ENCODE assay signal across 20 mouse cellular contexts in the genomic region with DNA sequence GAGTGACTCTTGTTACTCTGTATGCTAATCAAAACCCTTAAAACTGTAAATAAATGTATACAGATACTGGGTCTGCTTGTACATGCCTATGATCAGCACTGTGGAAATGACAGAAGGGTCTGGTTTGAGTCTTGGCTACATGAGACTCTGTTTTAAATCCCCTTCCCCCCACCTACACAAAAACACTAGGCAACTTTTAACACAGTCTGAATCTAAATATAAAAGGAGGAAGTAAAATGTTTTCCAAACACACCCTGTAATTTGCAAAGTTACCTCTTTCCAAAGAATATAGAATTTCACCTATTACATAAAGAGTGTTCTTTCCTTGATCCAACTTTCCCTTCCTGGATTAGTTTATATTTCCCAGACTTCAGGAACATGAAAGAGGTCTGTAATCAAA. TPM values are rescaled to one million over a fixed set of nuclear protein-coding genes. Genes with fewer than 3 reads are reported as not detected.
A peak's percentile ranks its signal among the peaks of the same experiment; 100 is the strongest.
DNase-seq lines count a peak whose midpoint lies in the region; ATAC-seq and TF ChIP-seq lines count a peak whose summit lies in the region.
"Had no signal": no experiment of that assay in that cellular context is flagged by ENCODE, and none has a peak within 500 bp of the region (broad histone marks: within the 10 kb centered on the region; RNA-seq: fewer than 3 reads in every experiment).

No protein-coding gene starts in this region.

- 0 out of 2 replicates have a peak overlapping the region, but pooled peaks have one; percentile 22 for H3K27ac ChIP-seq in hindbrain, embryonic 15.5 days (replicated peaks)
- H3K27ac ChIP-seq in hindbrain, embryonic 12.5 days, result no peak overlapping the region
- H3K27ac ChIP-seq in lung, postnatal 0 days (ENCODE audit: low read length), result no peak overlapping the region
- H3K27ac ChIP-seq in bone marrow, adult 2 months (ENCODE audit: control insufficient read depth, insufficient read depth, low read depth, low read length, poor library complexity), result peak overlapping the region; percentile 49; the same call in 1 of the 2 replicates
- H3K27ac ChIP-seq in embryonic facial prominence, embryonic 15.5 days (replicated peaks), result peak overlapping the region; percentile 68
- H3K27ac ChIP-seq: heart, adult 2 months had no signal

- no peak overlapping the region for H3K9ac ChIP-seq in hindbrain, embryonic 15.5 days
- H3K9ac ChIP-seq in hindbrain, embryonic 12.5 days, result no peak overlapping the region
- no peak overlapping the region for H3K9ac ChIP-seq in lung, postnatal 0 days (replicated peaks; ENCODE audit: low read depth)
- H3K9ac ChIP-seq in embryonic facial prominence, embryonic 15.5 days, result no peak overlapping the region

- TF ChIP-seq EP300 in lung, postnatal 0 days (IDR thresholded peaks at IDR 0.05), result 0 out of 2 replicates have a peak, but pooled peaks have one; percentile 11

- H3K4me3 ChIP-seq in hindbrain, embryonic 15.5 days, result no peak overlapping the region
- no peak overlapping the region for H3K4me3 ChIP-seq in hindbrain, embryonic 12.5 days
- H3K4me3 ChIP-seq in lung, postnatal 0 days (ENCODE audit: low read depth, low read length), result no peak overlapping the region
- no peak overlapping the region for H3K4me3 ChIP-seq in bone marrow, adult 2 months (replicated peaks; ENCODE audit: control insufficient read depth, low read depth, low read length)
- H3K4me3 ChIP-seq in embryonic facial prominence, embryonic 15.5 days (replicated peaks), result no peak overlapping the region
- H3K4me3 ChIP-seq: heart, adult 2 months; myocyte had no signal

- TF ChIP-seq POLR2A in bone marrow, adult 2 months (IDR thresholded peaks at IDR 0.05; ENCODE audit: borderline replicate concordance, control insufficient read depth, low read depth, low read length), result no peak

- no peak overlapping the region for H3K4me2 ChIP-seq in hindbrain, embryonic 15.5 days
- H3K4me2 ChIP-seq in hindbrain, embryonic 12.5 days (replicated peaks), result no peak overlapping the region
- H3K4me2 ChIP-seq in lung, postnatal 0 days (replicated peaks; ENCODE audit: low read depth, low read length), result no peak overlapping the region
- no peak overlapping the region for H3K4me2 ChIP-seq in embryonic facial prominence, embryonic 15.5 days (replicated peaks)

- H3K27me3 ChIP-seq in hindbrain, embryonic 15.5 days, result no peaks in the 10 kb centered on the region
- H3K27me3 ChIP-seq in hindbrain, embryonic 12.5 days, result no peaks in the 10 kb centered on the region
- no peaks in the 10 kb centered on the region for H3K27me3 ChIP-seq in lung, postnatal 0 days (replicated peaks; ENCODE audit: insufficient read depth, low read length)
- H3K27me3 ChIP-seq in embryonic facial prominence, embryonic 15.5 days, result no peaks in the 10 kb centered on the region

- H3K4me1 ChIP-seq in hindbrain, embryonic 15.5 days (replicated peaks), result peaks cover 1% of the 10 kb centered on the region; the same call in 1 of the 2 replicates
- no peaks in the 10 kb centered on the region for H3K4me1 ChIP-seq in hindbrain, embryonic 12.5 days
- no peaks in the 10 kb centered on the region for H3K4me1 ChIP-seq in lung, postnatal 0 days (ENCODE audit: insufficient read depth, low read depth, low read length)
- peaks cover 9% of the 10 kb centered on the region for H3K4me1 ChIP-seq in bone marrow, adult 2 months (ENCODE audit: control insufficient read depth, insufficient read depth, low read length)
- peaks cover 1% of the 10 kb centered on the region; the same call in 1 of the 2 replicates for H3K4me1 ChIP-seq in embryonic facial prominence, embryonic 15.5 days

- ATAC-seq in hindbrain, embryonic 15.5 days (ENCODE audit: low FRiP score, low read depth), result no peak
- ATAC-seq in hindbrain, embryonic 12.5 days (ENCODE audit: low FRiP score), result no peak
- no peak for ATAC-seq in lung, postnatal 0 days
- ATAC-seq in embryonic facial prominence, embryonic 15.5 days (ENCODE audit: insufficient number of reproducible peaks, low FRiP score, low TSS enrichment, low read depth), result peak; percentile 65; the same call in 1 of the 2 replicates
- ATAC-seq: forebrain, embryonic 16.5 days; hindbrain, embryonic 16.5 days had no signal

- H3K9me3 ChIP-seq in hindbrain, embryonic 15.5 days, result no peaks in the 10 kb centered on the region
- H3K9me3 ChIP-seq in hindbrain, embryonic 12.5 days (replicated peaks), result no peaks in the 10 kb centered on the region
- H3K9me3 ChIP-seq in lung, postnatal 0 days (ENCODE audit: low read length), result no peaks in the 10 kb centered on the region
- H3K9me3 ChIP-seq in embryonic facial prominence, embryonic 15.5 days (replicated peaks), result no peaks in the 10 kb centered on the region

- TF ChIP-seq CTCF in lung, postnatal 0 days (IDR thresholded peaks at IDR 0.05), result no peak
- no peak for TF ChIP-seq CTCF in bone marrow, adult 2 months (IDR thresholded peaks at IDR 0.05; ENCODE audit: control insufficient read depth, insufficient read depth, low read length)

- peak; percentile 34 for DNase-seq in lung, postnatal 0 days (ENCODE audit: low spot score)
- DNase-seq in lung, postnatal 4 days, result no peak
- no peak for DNase-seq in right cerebral cortex, postnatal 10 days (ENCODE audit: low spot score in 2 of 2)
- DNase-seq: adrenal gland, postnatal 25 days; cerebellum, postnatal 10 days; embryo, embryonic 11 days; gastrocnemius, postnatal 10 days; heart, adult 2 months; kidney, adult 18-20 months; kidney, postnatal 10 days; layer of hippocampus, adult 9-11 months; midbrain, embryonic 14.5 days; right cerebral cortex, postnatal 4 days had no signal

- no peaks in the 10 kb centered on the region for H3K36me3 ChIP-seq in hindbrain, embryonic 15.5 days
- no peaks in the 10 kb centered on the region for H3K36me3 ChIP-seq in hindbrain, embryonic 12.5 days
- no peaks in the 10 kb centered on the region for H3K36me3 ChIP-seq in lung, postnatal 0 days (ENCODE audit: insufficient read depth, low read length)
- H3K36me3 ChIP-seq in embryonic facial prominence, embryonic 15.5 days, result no peaks in the 10 kb centered on the region

RNA-seq across cellular contexts. Expression of gene Gpcpd1, which starts 14.2 kb away (rescaled TPM):
- 72.7 and 76.3 TPM in 2 replicates for polyA plus RNA-seq in hindbrain, embryonic 15.5 days (2015; fragmentation: Nextera tagmentation; extraction: Ambion mirVana)
- 71.0 and 82.5 TPM in 2 replicates for polyA plus RNA-seq in hindbrain, embryonic 12.5 days (2016; fragmentation: Nextera tagmentation; extraction: Ambion mirVana)
- 47.9 and 52.2 TPM in 2 replicates for polyA plus RNA-seq in lung, postnatal 0 days (2015; fragmentation: Nextera tagmentation; extraction: Ambion mirVana)
- 68.5 and 72.1 TPM in 2 replicates for polyA plus RNA-seq in bone marrow, adult 2 months (2011; ENCODE audit: insufficient read depth, insufficient read length, low replicate concordance, missing spikeins)
- polyA plus RNA-seq in embryonic facial prominence, embryonic 15.5 days (2015; fragmentation: Nextera tagmentation; extraction: Ambion mirVana), result 47.3 and 48.3 TPM in 2 replicates

Comparison
In these comparisons a context has a peak if more than half of its experiments do, and no peak if none do; other contexts are left out.
1. H3K27ac ChIP-seq: peak in hindbrain, embryonic 15.5 days (single experiment), bone marrow, adult 2 months (single experiment) and embryonic facial prominence, embryonic 15.5 days (single experiment); none in hindbrain, embryonic 12.5 days (single experiment) and lung, postnatal 0 days (single experiment).